Mouse (Mus musculus) gonadal fat pad, adult 2 months (tissue): ENCODE measurements around the gene Chd2. TPM values are rescaled to one million over a fixed set of nuclear protein-coding genes. Genes with fewer than 3 reads are reported as not detected.

ENCODE experiments used
- DNase-seq: peaks from one replicate; pipeline ENCODE4 v3.0.0-alpha.2; 2012; ENCODE audit warnings: low read depth
- polyA plus RNA-seq: library from polyadenylated mRNA; depleted of rRNA; stranded (reverse); fragments of >200 nt; gene quantifications from 2 replicates; pipeline ENCODE4 v1.2.3, GENCODE M21; 2012

The Chd2 gene
- polyA plus RNA-seq, 1 experiment, result 32.7 TPM

DNA sequence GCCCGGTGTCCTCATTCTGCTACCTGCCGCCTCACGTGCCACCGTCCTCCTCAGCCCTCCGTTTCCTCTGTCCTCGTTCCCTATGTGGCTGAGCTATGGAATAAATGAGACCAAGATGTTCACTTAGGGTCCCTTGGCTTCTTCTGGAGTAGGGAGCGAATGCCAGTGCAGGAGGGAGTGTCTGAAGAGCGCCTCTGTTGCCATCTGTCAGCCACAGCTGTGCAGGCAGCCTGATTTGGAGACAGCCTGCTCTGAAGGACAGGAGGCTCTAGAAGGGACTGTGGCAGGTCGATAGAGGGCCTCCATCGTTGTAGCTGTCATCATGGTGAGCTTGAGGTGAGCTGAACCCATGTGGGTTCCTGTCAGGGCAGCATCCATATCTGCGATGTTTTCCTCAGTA is 136.1 kb downstream of the Chd2 start:
- no peak for DNase-seq

DNA sequence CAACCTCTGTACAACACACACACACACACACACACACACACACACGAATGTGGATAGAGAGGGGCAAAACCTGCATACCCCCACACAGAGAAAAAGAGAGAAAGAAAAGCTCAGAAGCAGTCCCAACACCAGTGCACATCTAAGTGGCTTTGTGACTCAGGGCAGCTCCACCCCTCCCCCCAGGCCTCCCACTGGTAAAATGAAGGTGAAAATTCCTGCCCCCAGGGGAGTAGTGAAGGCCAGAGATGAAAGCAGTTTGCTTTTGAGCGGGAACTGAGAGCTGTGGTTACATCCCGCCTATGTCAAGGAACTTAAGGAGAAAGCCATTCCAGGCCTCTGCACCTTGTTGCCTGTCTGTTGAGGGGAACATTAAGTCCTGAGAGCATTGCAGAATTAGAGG is 138.1 kb downstream of the Chd2 start:
- DNase-seq, result no peak

DNA sequence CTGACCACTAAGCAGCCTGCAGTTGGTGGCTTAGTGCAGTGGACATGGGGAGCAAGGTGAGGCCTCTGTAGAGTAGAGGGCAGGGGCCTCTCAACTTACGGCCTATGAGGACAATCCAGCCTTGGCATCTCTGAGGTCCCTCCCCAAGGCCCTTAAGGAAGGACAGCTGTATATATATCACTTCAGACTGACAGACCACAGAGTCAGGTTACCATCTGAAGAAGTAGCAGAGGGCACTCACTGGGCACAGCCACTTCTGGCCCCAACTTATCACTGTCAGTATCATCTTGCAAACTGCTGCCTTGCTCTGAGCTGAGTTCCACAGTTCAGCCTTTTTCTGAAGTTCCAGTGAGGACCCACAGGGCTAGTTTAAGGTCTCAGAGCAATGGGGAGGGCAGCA is 139.0 kb downstream of the Chd2 start:
- DNase-seq, result no peak

DNA sequence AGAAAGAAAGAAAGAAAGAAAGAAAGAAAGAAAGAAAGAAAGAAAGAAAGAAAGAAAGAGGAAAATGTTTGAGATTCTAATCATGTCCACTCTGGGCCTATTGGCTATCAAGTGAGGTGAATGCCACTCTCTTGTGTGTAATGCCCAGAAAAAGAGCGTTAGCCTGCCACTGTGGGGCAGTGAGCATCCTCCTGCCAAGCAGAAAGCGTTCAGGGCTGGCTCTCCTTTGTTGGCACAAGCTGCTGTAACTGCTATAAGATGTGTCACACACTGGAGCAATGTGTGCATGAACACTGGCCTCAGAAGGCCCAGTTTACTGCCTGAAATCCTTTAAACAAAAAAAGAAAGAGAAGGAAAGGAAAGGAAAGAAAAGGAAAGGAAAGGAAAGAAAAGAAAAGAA is 139.5 kb downstream of the Chd2 start:
- DNase-seq, result no peak

DNA sequence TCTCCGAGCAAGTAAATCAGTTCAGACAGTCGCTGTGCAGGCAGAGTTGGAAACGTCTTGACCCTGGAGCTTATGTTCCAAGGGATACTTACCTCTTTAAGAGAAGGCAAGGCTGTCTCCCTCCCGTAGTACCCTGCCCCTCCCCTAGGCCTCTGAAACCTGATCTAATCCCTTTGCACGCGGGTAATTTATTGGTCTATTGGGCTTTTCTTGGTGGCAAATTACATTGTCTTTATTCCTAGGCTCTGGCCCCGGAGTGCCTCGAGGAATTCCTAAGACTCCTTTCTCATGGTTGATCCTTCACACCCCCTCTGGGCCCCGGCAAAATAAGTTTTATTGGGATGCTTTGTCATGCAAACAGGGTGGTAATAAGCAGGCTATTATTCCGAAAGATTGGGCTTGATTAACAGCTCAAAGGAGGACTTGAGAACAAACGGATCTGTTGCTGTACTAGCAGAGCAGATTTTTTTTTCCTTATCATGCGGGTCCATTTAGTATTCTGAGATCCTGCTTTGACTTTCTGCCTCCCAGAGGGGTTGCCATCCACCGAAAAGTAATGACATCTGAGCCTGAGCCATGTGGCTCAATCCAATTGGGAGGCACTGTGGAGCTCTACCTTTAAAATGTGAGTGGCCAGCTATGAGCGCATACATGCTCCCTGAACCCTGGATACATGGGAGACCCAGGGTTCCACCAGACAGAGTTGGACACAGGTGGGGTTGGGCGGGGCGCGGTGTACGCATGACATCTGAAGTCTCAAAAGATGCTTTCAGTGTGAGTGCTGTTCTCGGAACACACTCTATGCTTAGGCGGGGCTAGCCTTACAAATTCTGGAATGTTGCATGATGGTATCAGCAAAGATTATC is 141.3 kb downstream of the Chd2 start:
- no peak for DNase-seq

DNA sequence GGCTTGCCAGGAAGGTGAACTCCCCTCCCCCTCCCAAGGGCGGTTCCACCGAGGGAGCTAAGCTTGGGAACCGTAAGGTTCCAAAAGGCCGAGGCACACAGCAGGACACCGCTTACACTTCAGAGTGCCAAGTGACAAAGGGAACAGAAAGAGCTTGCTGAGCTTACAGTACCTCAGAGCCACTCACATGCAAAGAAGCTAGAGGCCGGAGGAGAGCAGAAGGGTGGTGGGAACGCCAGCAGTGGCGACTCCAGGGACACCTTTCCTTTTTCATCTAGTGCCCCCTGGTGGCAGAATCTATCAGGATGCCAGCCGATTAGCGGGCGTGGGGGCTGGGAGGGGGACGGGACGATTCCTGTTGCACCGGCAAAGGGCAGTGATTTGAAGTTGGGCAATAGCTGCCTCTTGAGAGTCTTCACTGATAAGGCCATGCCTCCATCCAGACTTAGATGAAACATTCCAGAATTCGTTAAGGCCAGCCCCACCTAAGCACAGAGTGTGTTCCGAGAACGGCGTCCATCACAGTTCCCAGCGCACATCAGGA is 142.1 kb downstream of the Chd2 start:
- DNase-seq, result no peak

DNA sequence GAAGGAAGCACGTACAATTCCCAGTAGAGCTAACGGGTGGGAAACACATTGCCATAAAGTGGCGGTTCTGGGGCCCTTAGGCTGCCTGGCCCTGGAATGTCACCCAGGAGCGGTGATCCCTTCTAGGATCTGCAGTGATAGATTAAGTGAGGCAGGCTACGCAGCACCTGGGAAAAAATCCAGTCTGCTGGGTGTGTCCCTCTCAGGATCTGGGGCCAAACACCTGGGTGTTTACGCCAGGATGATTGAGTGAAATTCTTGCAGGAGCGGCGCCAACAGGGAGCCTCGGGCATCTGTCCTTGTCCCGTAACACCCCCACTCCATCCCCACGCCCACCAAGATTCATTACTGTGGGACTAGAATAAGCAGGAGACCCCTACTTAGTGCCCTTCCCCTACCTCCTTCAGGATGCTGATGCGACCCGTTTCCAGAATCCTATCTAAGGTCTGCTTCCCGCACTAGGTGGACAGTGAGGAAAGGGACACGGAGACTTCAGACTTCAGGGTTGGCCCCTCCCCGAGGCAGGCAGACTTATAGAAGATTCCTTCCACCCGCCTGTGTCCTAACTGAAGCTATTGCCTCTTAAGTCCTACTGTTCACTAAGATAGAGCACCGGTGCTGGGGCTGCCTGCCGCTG is 142.7 kb downstream of the Chd2 start:
- DNase-seq, result no peak

DNA sequence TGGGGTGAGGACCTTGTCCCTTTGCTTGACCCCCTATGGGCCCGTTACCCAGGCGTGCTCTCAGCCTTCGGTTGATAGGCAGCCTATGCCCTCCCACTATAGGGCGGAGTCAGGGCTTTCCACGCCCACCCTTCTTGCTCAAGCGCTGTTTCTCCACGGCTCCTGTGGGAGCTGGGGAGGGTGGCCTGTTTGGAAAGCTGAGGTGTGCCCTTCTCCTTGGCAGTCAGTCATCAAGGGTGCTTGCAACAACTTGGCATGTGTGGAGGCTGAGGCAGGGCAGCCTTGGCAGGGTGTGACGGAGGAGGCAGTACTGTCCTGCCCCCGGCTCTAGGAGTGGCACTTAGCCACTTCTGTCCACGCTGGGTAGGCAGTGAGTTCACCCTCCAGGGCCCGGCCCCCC is 143.3 kb downstream of the Chd2 start:
- no peak for DNase-seq

DNA sequence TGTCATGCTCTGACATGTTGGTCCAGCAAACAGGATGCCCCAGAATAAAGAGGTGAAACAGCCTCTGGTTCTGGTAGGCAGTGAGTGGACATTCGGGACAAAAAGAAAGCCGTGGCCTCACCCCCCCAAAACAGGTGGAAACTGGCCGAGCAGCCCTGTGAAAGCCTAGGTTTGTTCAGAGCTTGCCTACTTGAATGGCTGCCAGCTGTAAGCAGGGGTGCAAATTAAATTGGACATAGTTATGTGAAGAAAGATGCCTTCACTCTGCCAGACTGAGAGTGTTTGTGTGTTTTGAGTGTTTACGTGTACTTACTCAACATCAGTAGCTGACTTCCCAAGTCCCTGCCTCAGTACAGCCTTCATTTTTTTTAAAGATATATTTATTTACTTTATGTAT is 147.6 kb downstream of the Chd2 start:
- no peak for DNase-seq

DNA sequence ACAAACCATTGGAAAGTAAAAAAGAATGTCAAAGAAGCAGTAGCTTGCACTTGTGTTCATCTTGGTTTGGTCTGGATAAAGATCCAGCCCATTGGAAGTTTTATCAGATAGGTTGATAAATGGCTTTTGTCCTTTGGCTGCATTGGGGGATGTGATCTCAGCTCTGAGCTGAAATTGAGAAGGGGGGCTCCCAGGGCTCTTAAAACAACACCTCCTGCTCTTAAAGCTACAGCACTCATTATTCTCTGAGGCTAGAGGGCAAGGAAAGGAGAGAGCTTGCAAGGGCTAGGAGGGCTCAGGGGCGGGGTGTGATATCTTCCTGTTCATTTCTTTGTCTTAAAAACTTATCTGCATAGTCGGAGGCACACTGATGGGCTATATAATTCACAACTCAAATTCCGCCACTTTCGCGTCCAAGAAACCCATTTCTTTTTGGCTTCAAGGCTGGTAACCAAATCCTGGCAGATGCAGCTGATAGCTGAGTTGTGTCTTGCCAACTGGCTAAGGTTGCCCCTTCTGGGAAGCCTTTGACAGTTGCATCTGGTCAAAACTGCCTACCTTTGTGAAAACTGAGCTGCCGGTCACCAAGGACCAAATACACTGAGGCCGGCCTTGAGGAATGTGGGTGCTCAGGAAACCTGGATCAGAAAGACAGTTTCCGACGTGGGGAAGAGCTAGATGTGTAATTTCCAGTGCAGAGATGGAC is 148.2 kb downstream of the Chd2 start:
- DNase-seq, result no peak

DNA sequence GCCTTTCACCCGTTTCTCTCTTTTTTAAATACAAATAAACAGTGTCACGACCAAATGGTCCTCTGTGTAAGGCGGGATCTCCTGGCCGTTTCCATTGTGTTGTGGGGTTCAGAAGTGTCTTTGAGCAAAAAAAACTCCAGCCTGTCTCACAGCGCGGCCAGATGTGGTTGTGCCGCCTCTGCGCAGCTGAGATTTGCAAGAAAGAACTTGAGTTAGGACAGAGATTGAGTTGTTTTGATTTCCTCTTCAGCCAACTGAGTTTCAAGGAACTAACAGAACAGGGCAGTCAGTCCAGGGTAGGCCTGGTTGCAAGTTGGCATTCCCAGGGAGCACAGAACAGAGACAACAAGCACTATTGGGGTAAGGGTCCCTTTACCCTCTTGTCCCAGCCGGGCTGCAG is 149.3 kb downstream of the Chd2 start:
- DNase-seq, result no peak

DNA sequence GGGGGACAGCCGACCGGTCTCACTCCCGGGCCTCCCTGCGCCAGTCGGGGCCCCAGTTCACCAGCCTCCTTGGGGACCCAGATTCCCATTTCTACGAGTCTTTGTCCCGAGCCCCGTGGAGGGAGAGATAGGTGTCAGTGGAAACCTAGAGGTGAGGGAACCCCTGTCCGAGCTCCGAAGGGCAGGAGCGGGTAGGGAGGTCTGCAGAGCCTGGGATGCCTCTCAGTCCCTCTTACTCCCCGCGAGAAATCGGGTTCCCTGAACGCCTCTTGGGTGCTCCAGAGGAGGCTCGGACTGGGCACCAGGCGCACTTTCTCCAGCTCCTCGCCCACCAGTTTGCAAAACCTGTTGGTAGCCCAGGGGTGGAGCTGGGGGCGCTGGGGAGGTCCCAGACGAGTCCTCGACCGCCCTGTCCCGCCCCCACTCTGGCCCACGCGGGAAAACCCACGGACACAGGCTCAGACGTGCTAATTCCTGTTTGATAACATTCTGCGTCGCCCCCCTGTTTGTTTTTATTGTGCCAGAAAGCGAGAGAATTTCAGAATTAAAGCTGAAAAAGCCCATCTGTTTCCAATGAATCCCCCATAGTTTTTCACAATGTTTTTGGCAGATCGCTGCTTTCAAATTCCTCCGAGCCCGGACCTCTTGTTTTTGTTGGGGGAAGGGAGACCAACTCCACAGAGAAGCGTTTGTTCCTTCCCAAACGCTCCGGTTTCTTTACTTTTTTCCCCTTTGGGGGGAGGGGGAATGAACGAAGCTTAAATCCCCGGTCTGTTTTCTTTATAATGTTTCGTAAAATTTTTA is 149.9 kb downstream of the Chd2 start:
- no peak for DNase-seq

DNA sequence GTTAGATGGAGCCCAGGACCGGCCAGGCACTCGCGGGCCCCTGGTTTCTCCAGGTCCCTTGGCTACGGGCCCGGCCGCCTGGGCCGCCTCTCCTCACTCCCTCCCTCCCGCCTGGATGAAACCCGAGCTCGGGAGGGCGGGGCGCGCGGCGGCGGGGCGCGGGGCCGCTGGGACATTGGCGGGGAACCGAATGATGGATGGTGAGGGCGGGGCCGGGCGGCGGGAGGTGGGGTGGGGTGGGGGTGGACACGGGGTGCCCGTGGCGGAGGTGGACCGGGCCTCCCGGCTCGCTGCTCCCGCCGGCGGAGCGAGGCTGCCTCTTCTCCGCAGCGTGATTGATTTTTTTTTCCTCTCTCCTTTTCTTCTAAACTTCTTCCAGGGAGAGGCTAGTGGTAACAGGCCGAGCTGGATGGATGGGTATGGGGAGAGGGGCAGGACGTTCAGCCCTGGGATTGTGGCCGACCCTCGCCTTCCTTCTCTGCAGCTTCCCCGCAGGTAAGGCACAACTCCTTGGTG is 150.6 kb downstream of the Chd2 start:
- no peak for DNase-seq

DNA sequence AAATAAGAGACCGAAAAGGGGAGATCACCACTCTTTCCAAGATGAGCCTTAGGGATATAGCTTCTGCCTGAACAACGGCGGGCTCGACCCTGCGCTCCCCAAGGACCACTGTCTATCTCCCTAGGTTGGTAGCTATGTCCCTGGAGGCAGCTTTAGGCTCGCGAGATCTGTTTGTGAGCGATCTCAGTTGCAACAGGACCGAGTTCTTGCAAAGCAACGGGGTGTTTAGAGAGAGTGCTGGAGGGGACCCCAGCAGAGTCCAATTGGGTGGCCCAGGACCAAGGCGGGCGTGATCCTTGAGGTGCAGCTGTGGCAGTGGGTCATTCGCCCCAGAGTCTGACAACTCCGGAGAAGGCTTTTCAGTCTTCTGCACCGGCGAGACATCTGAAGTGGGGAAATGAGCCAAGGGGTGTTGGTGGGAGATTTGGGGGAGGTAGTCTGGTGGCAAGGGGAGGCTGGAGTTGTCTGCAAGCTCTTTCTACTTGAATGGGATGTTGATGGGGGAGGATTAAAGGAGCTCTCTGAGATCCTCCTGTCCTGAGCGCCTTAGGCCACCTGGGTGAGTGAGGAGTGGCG is 151.1 kb downstream of the Chd2 start:
- no peak for DNase-seq

DNA sequence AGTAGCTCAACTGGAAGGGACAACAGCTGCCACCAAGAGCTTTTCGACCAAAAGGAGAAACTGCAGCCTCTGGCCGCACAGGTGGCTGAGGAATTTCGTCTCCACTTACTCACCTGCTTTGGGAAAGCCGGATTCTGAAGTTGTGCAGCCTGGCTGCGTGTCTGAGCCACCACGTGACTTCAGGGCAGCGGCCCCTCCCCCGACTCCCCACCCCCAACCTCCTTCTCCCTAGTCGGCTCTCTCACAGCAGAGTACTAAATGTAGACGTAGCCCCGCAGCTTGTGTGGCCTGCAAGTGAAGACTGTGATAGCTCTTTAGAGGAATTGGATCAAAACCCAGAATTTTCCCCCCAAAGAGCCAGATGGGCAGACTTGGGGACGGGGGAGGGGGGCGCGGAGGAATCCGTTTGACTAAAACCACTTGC is 151.7 kb downstream of the Chd2 start:
- DNase-seq, result no peak

DNA sequence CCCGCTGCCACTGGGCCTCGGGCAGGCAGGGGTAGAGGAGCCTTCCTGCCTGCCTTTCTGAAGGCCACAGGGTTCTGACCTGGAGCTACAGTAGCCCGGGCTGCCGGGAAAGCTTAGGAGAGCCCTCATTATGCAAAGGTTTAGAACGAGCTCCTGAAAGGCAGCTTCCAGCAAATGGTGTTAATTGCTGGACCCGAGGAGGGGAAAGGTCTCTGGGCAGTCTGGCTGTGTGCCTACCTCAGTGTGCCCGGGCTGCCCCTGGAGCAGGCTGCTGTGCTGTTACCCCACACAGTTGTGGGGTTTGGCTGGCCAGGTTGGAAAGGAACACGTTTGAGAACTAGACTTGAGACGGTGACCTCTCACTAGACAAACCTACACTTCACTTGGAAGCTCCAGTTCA is 152.2 kb downstream of the Chd2 start:
- DNase-seq, result no peak

DNA sequence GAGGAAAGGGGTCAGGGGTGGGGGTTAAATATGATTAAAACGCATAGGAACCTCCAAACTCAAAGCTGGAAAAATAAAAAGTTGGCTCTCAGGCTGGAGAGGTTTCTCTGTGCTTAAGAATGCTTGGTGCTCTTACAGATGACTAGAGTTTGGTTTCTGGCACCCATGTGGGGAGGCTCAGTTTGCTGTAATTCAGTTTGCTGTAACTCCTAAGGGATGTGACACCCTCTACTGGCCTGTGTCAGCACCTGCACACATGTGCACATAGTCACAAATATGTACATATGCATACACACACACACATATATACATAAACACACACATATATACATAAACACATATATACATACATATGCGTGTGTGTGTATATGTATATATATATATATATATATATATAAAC is 152.8 kb downstream of the Chd2 start:
- no peak for DNase-seq

DNA sequence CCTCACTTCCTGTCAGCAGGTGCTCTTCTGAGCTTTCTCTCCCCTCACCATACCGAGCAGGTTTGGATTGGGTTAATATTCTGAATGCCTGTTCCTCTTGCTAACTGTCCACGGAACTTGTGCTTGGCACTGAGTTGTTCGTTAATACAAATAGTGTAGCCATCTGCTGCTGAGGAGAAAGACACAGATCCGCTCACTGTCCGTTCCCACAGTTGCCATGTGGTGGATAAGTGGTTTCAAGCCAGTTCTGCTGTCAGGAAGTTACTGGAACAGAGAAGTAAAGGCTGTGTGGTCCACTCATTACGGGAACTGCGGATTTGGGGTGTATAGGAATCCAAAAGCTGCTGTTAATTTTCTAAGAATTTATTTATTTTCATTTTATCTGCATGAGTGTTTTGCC is 158.8 kb downstream of the Chd2 start:
- DNase-seq, result no peak

DNA sequence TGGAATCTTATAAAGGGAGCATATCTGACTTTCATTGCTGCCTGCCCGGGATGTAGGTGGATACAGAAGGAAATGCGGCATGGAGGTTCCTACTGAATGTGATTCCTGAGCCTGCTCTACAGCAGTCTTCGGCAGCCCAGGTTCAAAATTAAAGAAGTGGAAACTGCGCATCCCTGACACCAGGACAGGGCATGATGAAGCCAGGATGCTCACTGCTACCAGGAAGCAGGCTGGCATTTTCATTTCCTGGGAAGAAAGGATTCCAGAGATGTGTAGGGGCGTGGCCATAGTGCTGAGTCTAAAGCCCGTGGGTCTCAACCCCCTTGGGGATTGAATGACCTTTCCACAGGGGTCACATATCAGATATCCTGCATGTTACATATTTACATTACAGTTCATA is 163.6 kb downstream of the Chd2 start:
- DNase-seq, result no peak

DNA sequence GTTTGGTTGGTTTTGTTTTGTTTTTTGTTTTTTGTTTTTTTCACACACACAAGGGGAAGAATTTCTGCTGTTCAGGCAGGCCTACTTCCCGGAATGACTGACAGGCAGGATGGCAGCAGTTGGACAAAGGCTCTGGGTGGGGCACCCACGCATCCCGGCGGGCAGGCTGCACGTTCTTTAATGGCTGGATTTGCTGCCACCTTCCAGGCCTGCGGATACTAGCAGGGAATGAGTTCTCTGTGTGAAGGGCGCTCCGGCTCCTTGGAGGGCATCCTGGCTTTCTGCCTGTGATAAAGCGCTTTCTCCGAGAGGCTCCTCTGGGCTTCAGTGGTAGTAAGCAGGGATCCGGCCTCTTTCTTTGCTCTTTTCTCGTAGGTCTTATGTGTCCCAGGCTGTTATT is 164.3 kb downstream of the Chd2 start:
- DNase-seq, result no peak
